Mouse (Mus musculus): ENCODE data around the gene Ubald1.

The Ubald1 gene

GRCm38 (mm10) chr16:4880136-4880825 is at the start of gene Ubald1:
TSS of gene Ubald1 (minus strand) at chr16:4880315.
- in situ Hi-C loops (cut with MboI) = no loop called here

DNA sequence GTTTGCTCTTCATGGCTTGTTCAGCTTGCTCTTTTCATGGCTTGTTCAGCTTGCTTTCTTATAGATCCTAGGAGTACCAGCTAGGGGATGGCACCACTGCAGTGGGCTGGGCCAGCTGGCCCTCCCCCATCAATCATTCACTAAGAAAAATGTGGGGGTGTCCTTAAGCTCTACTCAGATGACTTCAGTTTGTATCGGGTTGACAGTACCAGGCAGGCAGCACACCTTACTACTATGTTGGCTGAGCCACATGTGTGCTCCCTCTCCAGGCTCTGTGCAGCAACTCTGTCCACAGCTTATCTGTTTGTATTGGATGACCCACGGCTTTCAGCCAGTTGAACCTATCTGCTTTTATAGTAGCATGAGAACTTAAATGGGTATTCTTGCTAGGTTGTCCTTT is 48.4 kb upstream of the Ubald1 start:
- in situ Hi-C loops (cut with MboI) = no loop called here

GRCm38 (mm10) chr16:4927967-4928366 is 47.9 kb upstream of the Ubald1 start:
- in situ Hi-C loops (cut with MboI) = no loop called here

DNA sequence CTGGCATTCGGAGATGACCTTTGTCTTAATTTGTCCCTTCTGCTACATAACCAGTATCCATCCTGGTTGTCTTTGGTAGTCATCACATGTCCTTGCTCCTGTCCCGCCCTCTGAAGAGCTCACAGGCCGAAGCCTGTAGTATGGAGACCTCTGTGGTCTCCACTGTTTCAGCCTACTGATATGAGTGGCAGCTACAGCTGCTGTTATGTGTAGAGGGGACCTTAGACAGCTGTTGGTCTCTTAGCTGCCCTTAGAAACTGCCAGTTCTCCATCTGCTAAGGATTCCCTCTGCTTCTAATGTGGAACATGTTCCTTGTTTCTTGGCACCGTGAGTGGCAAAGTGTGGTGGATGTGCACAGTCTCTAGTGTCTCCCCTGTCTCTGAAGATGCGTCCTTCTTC is 43.9 kb upstream of the Ubald1 start:
- in situ Hi-C loops (cut with MboI) = no loop called here

DNA sequence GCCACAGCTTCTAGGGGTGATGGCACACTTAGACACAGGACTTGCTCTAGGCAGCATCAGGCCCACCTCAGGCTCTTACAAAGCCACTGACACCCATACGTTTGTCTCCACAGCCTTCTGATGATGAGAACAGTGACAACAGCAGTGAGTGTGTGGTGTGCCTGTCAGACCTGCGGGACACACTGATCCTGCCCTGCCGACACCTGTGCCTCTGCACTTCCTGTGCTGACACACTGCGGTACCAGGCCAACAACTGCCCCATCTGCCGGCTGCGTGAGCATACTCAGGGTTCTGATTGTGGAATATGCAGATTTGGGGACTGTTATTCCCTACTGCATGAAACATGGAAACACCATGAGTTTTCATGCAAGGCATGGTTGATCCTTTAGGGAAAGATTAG is 42.4 kb upstream of the Ubald1 start:
- in situ Hi-C loops (cut with MboI) = no loop called here

DNA sequence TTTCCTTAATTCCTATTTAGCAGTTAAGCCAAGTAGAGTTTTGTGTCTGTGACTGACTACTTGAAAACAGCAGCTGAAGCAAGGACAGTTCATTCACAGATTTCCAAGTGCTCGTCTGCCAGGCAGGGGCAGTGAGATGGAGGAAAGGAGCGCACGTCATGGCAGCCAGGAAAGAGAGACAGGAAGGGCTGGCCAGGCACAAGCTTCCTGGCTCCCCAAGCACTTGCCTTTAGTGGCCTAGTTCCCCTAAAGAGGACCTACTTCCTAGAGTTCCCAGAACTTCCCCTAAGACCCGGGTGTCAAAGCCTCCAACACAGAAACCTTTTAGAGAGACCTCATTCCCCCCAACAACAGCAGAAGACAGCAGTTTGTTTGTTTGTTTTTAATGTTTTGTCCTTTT is 40.4 kb upstream of the Ubald1 start:
- in situ Hi-C loops (cut with MboI) = no loop called here

GRCm38 (mm10) chr16:4916608-4917007 is 36.5 kb upstream of the Ubald1 start:
- in situ Hi-C loops (cut with MboI) = loop anchor here (5.0 kb wide), 1 partner anchor 49 kb away; no protein-coding TSS in a partner anchor

GRCm38 (mm10) chr16:4915931-4916330 is 35.8 kb upstream of the Ubald1 start:
- in situ Hi-C loops (cut with MboI) = loop anchor here (5.0 kb wide), 1 partner anchor 49 kb away; no protein-coding TSS in a partner anchor

GRCm38 (mm10) chr16:4913783-4914735 is 33.9 kb upstream of the Ubald1 start:
- in situ Hi-C loops (cut with MboI) = no loop called here

- in situ Hi-C loops (cut with MboI) = no loop called here
Observed at GRCm38 (mm10) chr16:4912907-4913782, 33.0 kb upstream of the Ubald1 start.

DNA sequence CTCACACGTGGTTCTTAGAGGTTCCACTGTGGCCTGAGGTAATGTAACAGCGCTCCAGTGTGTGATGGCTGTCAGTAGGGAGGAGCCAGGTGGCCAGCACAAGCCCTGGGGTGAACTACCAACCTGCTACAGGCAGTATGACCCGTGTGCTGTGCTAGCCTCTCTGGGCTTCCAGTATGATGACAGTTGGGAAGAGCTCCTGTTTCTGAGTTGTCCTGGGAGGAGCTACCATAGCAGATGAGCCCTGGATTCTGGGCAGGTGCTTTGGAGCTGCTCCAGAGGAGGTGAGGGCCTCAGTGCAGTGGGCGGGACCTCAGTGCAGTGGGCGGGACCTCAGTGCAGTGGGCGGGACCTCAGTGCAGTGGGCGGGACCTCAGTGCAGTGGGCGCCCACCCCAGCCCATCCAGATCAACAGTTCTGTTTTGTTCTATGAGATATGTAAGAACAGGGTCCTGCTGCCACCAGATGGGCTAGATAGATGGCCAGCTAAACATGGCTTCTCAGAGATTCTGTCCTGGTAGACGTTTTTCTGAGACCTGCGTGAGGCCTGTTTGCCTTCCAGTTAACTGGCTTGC is 32.0 kb upstream of the Ubald1 start:
- in situ Hi-C loops (cut with MboI) = no loop called here

- in situ Hi-C loops (cut with MboI) = no loop called here
Observed at GRCm38 (mm10) chr16:4910758-4911157, 30.6 kb upstream of the Ubald1 start.

- in situ Hi-C loops (cut with MboI) = no loop called here
Observed at GRCm38 (mm10) chr16:4909745-4910144, 29.6 kb upstream of the Ubald1 start.

DNA sequence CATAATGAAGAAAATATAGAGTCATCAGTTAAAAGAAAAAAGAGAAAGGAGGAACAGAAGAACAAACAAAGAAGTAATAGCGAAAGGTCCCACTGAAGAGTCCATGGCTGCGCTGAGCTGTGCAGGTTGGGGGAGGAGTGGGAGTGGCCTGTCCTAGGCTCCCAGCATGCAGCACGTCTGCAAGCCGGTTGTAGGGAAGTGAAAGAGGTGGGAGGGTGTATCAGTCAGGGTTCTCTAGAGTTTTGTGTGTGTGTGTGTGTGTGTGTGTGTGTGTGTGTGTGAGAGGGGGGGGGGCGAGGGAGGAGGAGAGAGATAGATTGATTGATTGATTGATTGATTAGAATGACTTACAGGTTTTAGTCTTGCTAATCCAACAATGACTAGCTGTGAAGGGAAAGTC is 27.9 kb upstream of the Ubald1 start:
- in situ Hi-C loops (cut with MboI) = no loop called here

DNA sequence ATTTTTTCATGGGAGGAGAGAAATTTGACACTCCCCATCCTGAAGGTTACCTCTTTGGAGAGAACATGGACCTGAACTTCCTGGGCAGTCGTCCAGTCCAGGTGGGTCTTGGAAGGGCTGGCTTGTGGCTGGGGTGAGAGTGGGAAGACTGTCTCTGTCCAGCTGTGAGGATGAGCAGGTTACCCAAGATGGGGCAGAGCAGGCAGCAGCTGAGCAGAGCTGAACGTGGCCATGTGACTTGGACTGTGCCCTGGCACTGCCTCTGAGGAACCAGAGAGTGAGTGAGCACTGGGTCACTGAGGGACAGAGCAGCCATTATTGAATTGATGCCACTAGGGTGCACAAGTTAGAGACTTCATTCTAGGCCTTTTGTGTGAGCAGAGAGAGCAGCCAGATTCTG is 27.3 kb upstream of the Ubald1 start:
- in situ Hi-C loops (cut with MboI) = no loop called here

DNA sequence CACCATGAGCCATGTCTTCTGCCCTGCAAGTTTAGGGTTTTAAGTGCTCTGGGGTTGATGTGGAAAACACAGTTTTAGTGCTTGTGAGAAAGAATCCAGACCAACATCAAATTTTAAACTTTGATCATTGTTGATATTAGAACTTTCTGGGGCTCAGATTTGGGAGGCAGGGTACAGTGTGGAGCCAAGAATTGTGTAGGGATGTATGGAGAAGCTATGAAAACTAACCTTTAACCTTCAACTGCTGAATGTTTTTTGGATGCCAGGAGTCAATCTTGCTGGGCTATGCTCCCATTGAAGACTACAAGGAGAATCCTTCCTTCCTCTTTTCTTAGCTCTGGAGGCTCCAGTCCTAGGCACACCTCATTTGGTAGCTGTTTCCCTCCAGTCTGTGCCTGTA is 26.4 kb upstream of the Ubald1 start:
- in situ Hi-C loops (cut with MboI) = no loop called here

GRCm38 (mm10) chr16:4905591-4905990 is 25.5 kb upstream of the Ubald1 start:
- in situ Hi-C loops (cut with MboI) = no loop called here

GRCm38 (mm10) chr16:4904878-4905277 is 24.8 kb upstream of the Ubald1 start:
- in situ Hi-C loops (cut with MboI) = no loop called here

GRCm38 (mm10) chr16:4903491-4904102 is 23.5 kb upstream of the Ubald1 start:
- in situ Hi-C loops (cut with MboI) = no loop called here

DNA sequence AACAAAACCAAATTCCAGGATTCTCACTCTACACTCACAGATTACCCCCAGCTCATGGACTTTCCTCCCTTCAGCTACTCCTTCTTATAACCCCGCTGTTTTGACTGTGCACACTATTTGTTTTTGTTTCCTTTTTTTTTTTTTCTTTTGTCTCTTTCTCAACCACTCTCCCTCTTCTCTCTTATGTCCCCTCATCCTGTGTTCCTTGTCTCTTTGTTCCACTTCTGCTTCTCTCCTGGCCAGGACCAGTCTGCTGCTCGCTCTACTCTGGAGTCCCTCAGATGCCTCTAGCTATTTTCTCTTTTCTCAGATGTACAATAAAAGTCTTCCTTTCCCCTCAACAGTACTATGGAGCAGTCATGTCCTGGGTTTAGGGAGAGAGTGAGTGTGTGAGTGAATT is 22.3 kb upstream of the Ubald1 start:
- in situ Hi-C loops (cut with MboI) = no loop called here

GRCm38 (mm10) chr16:4901167-4901566 is 21.1 kb upstream of the Ubald1 start:
- in situ Hi-C loops (cut with MboI) = no loop called here

All from mature B cell (primary cell).